Mouse (Mus musculus): ENCODE data around the gene Ppard.
"Not testable (repeated sequence)": the region's sequence is repeated elsewhere in the genome, so short reads cannot be mapped to it uniquely, and the experiment has no call there.

Ppard gene

DNA sequence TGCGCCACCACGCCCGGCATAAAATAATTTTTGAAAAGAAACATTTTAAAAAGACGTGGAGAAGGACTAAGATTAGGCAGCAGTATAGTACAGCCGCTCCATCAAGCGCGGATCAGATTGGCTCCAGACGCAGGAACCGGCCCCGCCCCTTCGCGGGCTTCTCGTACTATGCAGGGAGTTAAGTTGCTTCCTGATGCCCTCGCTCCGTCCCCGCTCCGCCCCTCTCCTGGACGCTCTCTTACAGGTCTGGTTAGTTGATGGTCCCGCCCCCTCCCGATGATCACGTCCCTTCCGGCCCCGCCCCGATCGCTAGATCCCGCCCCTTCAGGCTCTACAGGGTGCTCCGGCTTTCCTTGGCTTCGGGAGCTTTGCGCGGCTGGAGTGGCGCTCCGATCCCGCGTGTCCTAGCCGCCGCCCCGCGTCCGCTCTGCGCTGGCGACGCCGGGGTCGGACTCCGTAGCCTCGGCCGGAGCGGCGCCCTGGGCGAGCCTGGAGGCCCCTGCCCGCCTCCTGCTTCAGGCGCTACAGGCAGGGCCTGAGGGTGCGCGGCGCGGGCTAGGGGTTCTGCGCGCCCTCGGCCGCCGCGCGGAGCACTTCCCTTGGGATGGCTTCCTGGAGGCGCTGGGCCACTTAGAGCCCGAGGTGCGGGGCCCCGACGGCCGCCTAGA lies 80.8 kb downstream of the Ppard start, which contains the start of gene Fance:
TSS of gene Fance (plus strand) at position 308 of the 668 bp plus-strand sequence.
- DNase-seq (ENCODE audit: low read depth, low spot score): peak; percentile 99

DNA sequence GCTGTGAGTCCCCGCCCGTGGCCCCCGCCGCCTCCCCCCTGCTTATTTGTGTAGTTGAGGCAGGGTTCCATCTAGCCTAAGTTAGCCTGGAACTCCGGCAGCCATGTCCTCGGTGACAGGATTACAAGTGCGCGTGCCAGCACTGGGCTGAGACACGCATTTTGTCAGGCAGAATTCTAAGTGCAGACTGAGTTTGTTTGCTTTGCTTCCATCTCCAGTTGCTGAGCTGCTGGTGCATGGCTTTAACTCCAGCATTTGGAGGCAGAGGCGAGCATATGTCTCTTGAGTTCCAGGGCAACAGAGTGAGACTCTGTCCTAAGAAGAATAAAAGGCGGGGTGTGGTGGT lies 81.4 kb downstream of the Ppard start:
- no peak for DNase-seq (ENCODE audit: low read depth, low spot score)

DNA sequence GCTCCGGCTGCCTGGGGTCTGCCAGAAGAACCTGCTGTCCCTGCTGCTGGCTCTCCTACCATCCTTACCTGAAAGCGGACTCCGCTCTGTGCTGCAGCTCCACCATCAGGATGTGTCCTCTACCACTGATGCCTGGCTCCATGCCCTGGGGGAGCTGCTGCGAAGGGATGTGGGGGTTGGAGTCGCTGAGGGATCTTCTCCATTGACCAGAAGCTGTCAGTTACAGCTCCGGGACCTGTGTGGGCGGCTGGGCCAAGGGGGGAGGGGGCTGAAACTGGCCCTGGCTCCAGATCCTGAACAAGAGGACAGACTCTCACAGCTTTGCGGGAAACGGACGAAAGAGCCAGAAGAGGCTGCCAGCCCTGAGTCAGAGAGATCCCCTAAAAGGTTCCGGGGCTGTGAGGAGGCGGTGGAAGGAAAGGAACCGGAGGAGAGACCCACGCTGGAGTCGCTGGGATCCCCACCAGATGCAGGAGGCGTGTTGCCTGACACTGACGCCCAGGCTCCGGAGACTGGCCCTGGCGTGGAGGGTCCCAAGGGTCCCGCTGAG lies 83.2 kb downstream of the Ppard start:
- no peak for DNase-seq (ENCODE audit: low read depth, low spot score)

DNA sequence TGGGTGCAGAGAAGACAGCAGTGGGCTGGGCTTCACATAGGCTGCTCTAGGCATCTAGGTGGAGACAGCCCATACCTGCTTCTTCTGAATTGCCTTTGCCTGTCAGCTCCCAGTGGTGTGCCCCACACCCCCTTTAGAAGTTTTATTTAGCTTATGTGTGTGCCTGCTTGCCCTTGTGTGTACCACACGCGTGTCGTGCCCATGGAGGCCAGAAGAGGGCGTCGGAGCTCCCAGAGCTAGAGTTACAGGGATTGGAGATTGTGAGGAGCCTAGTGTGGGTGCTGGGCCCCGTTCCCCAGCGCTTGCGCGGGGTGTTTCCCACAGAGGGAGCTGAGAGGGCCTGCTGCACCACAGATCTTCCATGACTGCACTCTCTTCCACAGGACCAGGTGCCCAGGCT lies 84.0 kb downstream of the Ppard start:
- no peak for DNase-seq (ENCODE audit: low read depth, low spot score)

DNA sequence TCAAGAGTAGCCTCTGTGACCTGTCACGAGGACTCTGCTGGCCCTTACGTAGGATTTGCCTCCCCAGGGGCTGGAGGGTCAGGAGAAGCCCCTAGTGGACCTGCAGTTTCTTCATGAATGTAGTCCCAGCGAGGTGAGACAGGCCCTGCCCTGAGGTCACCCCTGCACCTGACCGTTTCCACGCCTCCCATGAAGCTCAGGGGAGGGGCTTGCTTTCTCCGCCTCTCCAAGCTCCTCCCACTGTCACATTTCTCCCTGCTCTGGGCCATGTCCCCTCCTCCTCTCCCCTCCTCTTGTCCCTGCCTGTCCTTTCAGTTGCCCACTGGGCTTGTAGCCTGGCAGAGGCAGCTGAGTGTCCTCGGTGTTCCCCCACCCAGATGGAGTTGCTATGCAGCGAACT lies 84.6 kb downstream of the Ppard start:
- DNase-seq (ENCODE audit: low read depth, low spot score): no peak

DNA sequence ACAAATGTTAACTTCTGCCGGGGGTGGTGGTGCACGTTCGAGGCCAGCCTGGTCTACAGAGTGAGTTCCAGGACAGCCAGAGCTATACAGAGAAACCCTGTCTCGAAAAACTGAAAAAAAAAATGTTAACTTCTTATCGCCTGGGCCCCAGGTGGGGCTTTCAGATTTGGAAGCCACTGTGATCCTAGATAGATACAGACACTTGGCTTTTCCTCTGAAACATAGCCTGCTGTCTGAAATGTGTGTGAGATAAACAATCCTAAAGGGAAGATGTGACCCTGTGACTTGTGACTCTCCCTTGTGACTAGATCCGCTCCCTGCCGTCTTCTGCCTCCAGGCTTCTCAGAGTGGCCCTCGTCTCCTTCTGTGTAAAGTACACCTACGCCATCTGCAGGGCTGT lies 85.2 kb downstream of the Ppard start:
- DNase-seq (ENCODE audit: low read depth, low spot score): no peak

DNA sequence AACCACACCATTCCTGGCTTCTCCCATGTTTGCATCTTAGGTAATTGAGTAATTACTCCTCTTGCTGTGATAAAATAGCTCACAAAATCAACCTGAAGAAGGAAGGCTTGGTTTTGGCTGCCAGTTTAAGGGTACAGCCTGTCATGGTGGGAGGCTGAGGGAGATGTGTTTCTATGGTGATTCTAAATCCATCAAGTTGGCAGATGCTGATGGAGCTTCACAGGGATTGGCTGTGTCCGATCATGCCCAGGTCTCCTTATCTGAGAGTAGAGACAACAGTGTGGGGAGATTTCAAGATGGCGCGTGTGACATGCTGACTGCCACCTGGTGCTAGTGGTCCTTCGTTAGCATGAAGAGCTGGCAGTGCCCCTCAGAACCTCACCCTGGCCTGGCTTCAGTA lies 89.2 kb downstream of the Ppard start:
- no peak for DNase-seq (ENCODE audit: low read depth, low spot score)

DNA sequence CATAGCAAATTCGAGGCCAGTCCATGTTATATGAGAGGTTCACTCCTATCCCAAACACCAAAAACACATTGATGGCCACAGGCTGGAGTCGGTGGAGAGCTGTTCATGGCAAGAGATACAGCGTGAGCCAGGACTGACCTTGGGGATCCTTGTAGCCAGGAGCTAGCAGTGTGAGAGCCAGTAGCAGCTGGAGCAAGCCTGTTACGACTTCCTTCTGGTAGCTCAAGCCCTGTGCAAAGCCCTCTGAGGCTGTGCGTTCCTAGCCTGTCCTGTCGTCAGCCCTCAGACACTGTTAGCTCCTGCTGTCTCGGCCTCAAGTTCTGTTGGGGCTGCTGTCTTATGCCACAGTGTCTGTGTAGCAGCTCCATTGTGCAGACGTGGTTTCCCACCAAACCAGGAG lies 91.3 kb downstream of the Ppard start:
- no peak for DNase-seq (ENCODE audit: low read depth, low spot score)

DNA sequence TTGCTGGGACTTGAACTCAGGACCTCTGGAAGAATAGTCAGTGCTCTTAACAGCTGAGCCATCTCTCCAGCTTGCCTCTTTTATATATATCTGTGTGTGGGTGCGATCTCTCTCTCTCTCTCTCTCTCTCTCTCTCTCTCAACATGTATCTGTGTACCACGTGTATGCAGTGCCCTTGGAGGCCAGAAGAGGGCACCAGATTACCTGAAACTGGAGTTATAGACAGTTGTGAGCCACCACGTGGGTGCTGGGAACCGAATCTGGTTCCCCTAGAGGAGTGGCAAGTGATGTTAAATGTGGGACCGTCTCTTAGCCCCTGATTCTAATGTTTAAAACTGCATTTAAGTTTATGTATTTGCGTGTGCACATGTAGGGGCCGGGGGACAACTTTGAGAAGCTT lies 91.9 kb downstream of the Ppard start:
- DNase-seq (ENCODE audit: low read depth, low spot score): not testable (repeated sequence)

DNA sequence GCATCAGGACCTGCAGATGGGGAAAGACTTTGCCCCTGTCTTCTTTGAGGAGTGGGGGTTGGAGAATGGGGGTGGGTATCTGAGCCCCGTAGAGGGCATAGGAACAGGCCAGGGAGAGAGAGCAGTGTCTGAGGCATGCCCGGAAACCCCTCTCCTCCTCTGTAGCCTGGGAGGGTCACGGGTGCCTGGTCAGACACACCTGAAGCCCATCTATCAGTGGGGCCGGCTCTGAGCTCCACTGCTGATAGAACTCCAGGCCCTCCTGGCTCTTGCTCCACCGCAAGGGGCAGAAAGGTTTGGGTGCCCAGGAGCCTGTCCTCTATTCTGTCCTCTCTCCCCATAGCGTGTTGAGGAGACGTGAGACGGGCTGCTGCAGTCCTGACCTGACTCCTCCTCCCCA lies 93.3 kb downstream of the Ppard start:
- DNase-seq (ENCODE audit: low read depth, low spot score): no peak

DNA sequence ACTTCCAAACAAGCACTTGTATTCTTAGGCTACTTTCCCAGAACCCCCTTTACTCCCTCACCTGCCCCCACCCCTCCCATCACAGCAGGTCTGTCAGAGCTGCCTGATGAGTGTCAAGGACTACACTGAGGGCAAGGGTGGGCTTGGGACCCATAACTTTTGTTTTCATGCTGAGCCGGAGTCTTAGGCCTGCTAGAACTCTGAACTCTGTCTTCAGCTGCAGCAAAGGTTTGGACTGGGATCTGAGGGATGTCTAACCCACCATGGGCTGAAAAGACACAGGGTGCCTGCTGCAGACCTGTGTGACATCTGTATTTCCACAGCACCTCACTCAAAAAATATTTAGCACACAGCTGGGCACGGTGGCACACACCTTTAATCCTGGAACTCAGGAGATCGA lies 94.5 kb downstream of the Ppard start:
- DNase-seq (ENCODE audit: low read depth, low spot score): no peak

DNA sequence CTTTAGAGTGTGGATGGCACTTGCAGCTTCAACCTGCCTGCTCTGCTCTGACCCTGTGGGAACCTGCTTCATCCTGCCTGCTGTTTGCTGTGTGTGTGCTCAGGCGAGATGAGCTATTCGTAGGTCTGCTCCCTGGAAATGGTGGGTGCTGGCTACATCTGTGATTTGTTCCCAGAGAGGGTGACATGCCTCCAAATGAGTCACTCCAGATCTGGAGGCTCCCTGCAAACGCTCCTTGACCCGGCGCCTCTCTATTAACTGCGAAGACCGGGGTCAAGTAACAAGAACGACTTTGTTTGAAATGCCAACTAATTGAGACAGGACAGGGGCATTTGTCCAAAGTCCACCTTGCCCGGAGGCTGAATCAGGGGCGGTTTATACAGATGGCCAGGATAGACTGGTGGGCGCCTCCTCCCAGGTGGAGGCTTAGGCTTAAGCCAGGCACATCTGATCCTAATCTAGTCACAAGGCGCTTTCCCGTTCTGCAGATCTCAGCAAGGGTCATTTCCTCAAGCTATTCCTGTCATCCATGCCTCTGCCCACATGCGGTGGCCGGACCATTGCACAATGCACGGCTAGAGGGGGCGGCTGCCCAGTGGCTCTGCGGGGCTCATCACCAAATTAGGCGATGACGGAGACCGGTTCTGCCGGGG lies 95.3 kb downstream of the Ppard start:
- DNase-seq (ENCODE audit: low read depth, low spot score): no peak

DNA sequence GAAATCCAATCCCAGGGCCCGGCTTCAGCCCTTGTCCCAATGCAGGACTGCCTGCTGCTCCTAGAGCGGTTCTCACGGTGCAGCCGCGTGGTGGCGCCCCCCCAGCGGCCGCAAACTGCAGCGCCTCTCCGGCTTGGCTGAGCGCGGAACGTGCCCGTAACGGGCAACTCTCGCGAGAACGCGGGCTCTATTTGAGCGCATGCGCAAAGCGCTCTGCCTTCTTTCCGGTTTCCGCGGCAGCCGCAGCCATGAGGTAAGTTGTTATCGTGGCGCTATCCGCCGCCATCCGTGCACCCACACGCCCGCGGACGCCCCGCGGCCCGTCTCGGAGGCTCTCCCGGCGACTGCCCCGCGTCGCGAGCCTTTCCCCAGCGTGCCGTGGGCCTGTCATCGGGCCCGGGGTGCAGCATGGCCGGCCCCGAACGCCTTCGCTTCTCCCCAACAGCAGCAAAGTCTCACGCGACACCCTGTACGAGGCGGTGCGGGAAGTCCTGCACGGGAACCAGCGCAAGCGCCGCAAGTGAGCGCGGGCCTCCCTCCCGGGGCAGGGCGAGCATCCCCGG lies 95.9 kb downstream of the Ppard start, which contains the start of gene Rpl10a:
TSS of gene Rpl10a (plus strand) at position 106 of the 563 bp plus-strand sequence.
- DNase-seq (ENCODE audit: low read depth, low spot score): peak; percentile 94

DNA sequence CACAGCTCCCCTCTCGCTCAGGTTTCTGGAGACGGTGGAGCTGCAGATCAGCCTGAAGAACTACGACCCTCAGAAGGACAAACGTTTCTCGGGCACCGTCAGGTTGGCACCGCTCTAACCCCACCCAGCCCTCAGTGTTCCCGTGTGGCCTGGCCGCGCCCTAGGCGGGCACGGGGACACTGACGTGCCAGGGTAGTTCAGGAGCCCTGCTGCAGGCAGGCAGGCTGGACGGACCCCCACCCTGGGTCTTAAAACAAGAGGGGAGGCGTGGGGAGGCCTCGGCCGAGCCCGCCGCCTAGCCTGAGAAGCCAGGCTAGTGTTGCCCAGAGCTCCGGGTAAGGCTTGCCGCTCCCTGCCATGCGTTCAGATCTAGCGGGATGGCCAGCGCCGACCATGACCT lies 96.4 kb downstream of the Ppard start:
- DNase-seq (ENCODE audit: low read depth, low spot score): no peak

DNA sequence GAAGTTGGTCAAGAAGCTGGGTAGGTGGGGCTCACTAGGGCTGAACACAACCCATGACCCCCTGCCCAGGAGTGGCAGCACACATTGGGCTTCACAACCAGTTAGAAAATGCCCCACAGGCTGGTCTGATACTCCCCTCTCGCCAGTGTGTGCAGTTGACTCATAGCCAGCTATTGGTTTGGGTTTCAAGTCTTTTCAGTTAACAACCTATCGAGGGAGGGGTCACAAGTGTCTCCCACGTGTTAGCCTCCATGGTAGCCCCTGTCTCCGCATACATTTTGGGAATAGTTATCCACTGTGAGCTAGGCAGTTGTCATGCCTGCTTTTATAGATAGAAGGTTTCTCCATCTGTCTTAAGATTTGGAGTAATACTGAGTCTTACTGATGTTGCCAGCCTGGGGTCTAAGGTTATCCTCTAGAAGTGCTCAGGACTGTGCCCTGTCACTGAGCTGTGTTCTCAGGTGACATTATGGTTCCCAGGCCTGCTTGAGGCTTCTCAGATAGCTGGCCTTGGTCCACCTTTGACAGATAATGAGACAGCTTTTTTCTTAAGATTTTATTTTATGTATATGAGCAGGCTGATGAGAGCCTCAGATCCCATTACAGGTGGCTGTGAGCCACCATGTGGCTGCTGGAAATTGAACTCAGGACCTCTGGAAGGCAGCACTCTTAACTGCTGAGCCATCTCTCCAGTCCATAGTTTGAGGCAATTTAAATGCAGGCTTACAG lies 97.2 kb downstream of the Ppard start:
- DNase-seq (ENCODE audit: low read depth, low spot score): no peak

DNA sequence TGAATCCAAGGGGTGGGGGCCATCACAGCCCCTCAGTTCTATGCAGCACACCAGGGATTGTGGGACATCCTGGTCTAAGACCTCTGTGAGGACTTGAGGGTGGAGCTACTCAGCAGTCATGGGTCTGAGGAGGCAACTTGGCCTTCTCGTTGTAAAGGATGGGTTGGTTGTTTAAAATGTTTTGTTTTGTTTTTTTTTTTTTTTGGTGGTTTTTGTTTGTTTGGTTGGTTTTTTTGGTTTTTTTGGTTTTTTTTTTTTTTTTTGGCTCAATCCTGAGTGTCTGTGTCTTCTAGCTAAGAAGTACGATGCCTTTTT lies 97.7 kb downstream of the Ppard start:
- DNase-seq (ENCODE audit: low read depth, low spot score): no peak

DNA sequence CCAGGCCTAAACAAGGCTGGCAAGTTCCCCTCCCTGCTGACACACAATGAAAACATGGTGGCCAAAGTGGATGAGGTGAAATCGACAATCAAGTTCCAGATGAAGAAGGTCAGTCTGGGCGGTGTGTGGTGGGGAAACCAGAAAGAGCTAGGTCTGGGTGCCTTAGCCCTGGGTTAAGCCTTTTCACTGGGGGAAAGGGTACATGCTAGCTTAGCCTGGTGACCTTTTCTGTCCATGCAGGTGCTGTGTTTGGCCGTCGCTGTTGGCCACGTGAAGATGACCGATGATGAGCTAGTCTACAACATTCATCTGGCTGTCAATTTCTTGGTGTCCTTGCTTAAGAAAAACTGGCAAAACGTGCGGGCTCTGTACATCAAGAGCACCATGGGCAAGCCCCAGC lies 98.1 kb downstream of the Ppard start:
- not testable (repeated sequence) for DNase-seq (ENCODE audit: low read depth, low spot score)

DNA sequence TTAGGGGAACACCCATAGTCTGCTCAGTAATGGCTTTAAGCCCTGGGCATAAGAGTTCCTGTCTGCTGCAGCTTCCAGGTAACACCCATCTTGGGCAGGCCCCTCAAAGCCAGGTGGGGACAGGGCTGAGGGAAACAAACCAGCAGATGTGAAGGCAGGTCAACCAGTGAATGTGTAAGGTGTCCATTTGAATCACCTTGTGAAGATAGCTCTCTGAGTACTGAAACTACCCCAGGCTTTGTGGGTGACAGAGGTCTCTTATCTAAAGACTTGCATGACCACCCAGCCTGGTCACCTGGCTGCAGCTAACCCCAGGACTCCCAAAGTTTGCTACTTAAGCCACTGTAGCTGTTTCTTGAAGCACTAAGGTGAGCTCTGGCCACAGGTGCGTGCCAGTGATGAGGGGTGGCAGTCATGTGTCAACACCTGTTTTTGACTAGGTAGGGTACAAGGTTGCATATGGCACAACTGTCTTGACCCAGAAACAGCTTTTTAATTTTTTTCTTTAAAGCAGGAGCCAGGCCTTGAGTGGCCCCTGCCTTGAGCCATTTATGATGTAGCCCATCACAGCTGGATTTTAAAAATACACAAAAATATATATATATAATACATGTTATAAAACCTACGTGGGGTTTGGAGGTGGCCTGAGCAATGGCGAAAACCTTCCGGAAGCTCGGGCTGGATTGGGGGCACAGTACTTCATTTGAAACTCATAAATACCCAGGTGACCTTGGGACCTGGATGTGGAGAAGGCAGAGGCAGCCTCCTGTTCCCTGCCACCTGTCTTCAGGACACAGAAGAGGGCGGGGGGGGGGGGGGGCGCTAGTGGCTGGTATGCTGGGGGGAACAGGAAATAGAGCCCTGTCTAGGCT lies 99.0 kb downstream of the Ppard start:
- DNase-seq (ENCODE audit: low read depth, low spot score): no peak

DNA sequence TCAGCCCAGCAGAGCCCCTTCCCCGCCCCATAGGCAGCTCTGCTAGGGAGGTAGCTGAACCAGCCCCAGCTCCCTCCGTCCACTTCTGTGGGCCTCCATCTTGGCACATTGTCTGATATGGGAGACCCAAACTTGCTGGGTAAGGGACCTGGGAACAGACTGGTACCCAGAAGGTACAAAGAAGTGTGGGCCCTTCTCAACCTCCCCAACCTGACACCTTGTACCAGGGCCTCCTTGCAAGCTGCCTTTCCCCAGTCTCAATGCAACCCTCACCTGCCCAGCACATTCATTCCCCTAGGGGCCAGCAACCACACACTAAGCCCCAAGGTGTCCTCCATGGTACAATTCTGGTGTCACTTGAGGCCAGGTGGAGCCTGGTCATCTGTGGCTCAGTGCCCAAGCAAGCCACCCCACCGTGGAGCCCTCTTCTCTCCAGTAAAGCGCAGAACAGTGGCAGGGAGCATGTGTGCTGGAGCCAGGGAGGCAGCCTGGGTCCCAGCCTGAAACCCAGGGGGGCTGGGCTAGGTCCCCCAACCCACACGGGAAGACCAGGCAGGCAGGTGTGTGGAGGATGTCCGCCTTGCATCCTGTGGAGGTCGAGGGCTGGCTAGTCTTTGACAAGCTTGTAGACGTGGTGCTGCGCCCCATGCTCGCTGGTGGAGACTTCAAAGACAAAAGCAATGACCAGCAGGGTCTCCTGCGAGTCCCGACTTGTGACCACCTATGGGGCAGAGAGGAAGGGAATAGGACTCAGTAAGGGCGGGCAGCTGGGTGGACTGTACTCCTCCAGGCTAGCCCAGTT lies 99.8 kb downstream of the Ppard start:
- no peak for DNase-seq (ENCODE audit: low read depth, low spot score)

DNA sequence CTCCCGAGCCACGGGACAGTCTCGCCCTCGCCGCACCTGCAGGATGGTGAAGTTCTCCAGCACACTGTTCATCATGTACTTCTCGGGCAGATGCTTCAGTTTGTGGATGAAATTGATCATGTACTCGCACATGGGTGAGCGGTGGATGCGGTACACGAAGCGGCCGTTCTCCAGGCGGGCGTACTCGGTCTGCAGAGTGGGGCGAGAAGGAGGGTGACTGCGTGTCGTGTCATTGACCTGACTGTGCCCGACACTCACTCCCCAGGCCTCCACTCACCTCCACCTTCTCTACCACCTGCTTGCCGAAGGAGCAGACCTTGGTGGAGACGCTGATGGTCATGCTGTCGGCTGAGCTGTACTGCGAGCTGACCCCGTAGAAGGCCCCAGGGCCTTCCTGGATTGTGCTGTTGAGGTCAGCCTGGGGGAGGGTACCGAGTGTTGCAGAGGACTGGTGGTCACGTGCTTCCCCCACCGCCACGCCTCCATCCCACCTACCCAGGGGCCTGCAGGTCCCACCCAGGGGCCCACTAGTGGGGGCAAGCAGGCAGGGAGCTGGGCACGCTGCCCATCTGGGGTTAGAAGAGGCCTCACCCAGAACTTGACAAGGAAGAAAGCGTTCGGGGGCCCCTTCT lies 100.5 kb downstream of the Ppard start:
- no peak for DNase-seq (ENCODE audit: low read depth, low spot score)

Measured in embryo, embryonic 11.5 days (tissue).